In genomic region chr13:24798686-24799085, GRCm38 (mm10) we compare ENCODE assay signal across 21 mouse cellular contexts. TPM values are rescaled to one million over a fixed set of nuclear protein-coding genes. Genes with fewer than 3 reads are reported as not detected.
"Had no signal": no experiment of that assay in that cellular context is flagged by ENCODE, and none has a peak within 500 bp of the region (broad histone marks: within the 10 kb centered on the region; RNA-seq: fewer than 3 reads in every experiment).

No protein-coding gene starts in this region.

- H3K27me3 ChIP-seq: liver, embryonic 13.5 days; liver, embryonic 15.5 days; lung, embryonic 15.5 days; midbrain, embryonic 13.5 days; midbrain, embryonic 15.5 days; neural tube, embryonic 13.5 days; neural tube, embryonic 15.5 days had no signal

- H3K36me3 ChIP-seq: liver, embryonic 13.5 days; liver, embryonic 15.5 days; lung, embryonic 15.5 days; midbrain, embryonic 10.5 days; midbrain, embryonic 13.5 days; midbrain, embryonic 15.5 days; neural tube, embryonic 13.5 days; neural tube, embryonic 15.5 days had no signal

- DNase-seq: liver, embryonic 13.5 days; liver, postnatal 0 days; lung, adult 2 months; lung, postnatal 14 days; retina, postnatal 1 day; right cerebral cortex, adult 18-20 months; right cerebral cortex, postnatal 25 days; right cerebral cortex, postnatal 4 days; spleen, adult 18-20 months; thymus, adult 18-20 months; thymus, postnatal 14 days; thymus, postnatal 4 days had no signal

- H3K27ac ChIP-seq: liver, embryonic 15.5 days; lung, embryonic 15.5 days; midbrain, embryonic 10.5 days; midbrain, embryonic 13.5 days; midbrain, embryonic 15.5 days; neural tube, embryonic 13.5 days; neural tube, embryonic 15.5 days had no signal

- H3K4me3 ChIP-seq: neural tube, embryonic 13.5 days had no signal

RNA-seq across cellular contexts. Expression of gene D130043K22Rik, which starts 46.2 kb away (rescaled TPM):
- total RNA-seq: megakaryocyte, adult 5-6 weeks had no signal
- polyA plus RNA-seq: myocyte had no signal
